In genomic region chr3:149069436-149069835, GRCm38 (mm10) we compare ENCODE assay signal across 7 mouse cellular contexts.
"Had no signal": no experiment of that assay in that cellular context is flagged by ENCODE, and none has a peak within 500 bp of the region (broad histone marks: within the 10 kb centered on the region; RNA-seq: fewer than 3 reads in every experiment).

No protein-coding gene starts in this region.

- H3K27ac ChIP-seq: limb, embryonic 13.5 days; liver, embryonic 14.5 days had no signal

- H3K27me3 ChIP-seq: limb, embryonic 13.5 days had no signal

- H3K9me3 ChIP-seq: limb, embryonic 13.5 days had no signal

- H3K4me3 ChIP-seq: limb, embryonic 13.5 days had no signal

- DNase-seq: kidney, postnatal 10 days; left cerebral cortex, postnatal 4 days; right cerebral cortex, postnatal 25 days; thymus, adult 18-20 months; thymus, postnatal 14 days had no signal

- H3K36me3 ChIP-seq: limb, embryonic 13.5 days had no signal

- H3K9ac ChIP-seq: limb, embryonic 13.5 days; liver, embryonic 14.5 days had no signal
